Mouse (Mus musculus) megakaryocyte progenitor cell, adult 5-6 weeks (primary cell): ENCODE measurements around the gene Pdia4. TPM values are rescaled to one million over a fixed set of nuclear protein-coding genes. Genes with fewer than 3 reads are reported as not detected.
"Not testable (repeated sequence)": the region's sequence is repeated elsewhere in the genome, so short reads cannot be mapped to it uniquely, and the experiment has no call there.

ENCODE experiments used
- ATAC-seq: replicated peaks from 2 replicates; pipeline ENCODE4 v1.8.0; 2016; ENCODE audit warnings: mild to moderate bottlenecking, moderate TSS enrichment, inconsistent platforms; ENCODE audit not compliant: poor library complexity
- total RNA-seq, 2 experiments: library from RNA; stranded (forward) in 1 of 2; stranded (reverse) in 1 of 2; fragments of 157-497, 149-512 nt in 1 of 2; fragments of 200-1000 nt in 1 of 2; gene quantifications; 2 replicates each; pipeline versions ENCODE4 v1.2.3 to v1.2.4; 2015 to 2017

Gene Pdia4
- total RNA-seq, 2 experiments from 2014 or later, result 158 to 480 TPM

DNA sequence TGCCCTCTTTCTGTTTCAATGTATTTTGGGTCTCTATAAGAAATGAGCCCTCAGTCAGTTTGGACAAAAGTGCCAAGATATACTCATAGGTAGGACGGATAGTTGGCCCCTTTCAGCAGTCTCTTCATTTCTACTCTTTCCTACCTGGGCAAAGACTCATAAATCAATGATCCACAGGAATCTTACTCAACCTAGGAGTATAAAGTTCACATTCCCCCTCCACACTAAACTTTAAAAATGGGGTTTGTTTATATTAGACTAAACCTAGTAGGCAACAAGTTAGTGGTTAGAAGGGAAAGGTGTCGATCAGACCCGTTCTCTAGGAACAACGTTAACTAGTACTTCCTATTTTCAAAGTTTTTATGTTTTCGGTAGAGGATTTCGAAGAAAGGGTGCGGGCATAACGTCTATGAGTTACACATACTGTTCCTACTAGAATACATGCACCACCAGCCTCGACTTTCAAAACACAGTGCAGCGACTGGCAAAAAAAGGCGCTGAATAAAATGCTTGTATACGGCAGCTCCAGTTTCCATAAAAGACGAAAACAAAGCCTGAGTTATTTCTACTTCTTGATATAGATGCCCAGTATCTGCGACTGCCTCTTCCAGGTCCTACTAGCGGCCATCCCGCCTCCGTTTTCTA is 837 bp downstream of the Pdia4 start:
- no peak for ATAC-seq

DNA sequence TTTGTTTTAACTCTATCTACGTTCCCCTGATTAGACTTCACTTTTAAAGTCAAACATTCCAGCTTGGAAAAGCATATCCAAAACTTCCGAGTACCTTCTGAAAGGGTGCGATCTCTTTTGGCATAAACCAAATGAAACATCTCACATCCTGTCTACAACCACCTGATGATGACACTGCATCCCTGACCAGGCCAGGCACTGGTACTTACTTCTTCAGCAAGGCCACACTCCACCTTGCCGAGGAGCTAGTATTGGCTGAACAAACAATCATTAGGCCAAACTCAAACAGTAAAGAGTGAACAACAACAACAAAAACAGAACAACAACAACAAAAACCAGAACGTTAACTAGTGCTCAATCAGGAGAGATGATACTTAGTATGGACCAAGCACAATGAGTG is 1.9 kb downstream of the Pdia4 start:
- ATAC-seq, result no peak

DNA sequence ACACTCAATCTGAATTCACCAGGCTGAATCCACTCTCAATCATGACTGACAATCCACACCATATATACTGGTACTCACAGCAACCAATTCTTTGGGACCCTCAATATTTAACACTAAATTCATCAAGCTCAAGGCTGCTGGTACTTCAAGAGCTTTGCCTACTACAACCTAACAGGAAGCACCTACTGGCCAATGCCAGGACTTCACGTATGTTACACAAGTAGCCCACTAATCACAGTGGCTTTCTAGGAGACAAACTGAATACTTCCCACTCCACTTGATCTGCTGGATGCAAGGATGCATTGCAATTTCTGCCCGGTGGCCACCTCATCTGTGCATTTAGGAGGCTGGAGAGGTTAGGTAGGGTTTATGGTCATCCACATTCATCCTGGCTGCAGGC is 3.0 kb downstream of the Pdia4 start:
- ATAC-seq, result no peak

DNA sequence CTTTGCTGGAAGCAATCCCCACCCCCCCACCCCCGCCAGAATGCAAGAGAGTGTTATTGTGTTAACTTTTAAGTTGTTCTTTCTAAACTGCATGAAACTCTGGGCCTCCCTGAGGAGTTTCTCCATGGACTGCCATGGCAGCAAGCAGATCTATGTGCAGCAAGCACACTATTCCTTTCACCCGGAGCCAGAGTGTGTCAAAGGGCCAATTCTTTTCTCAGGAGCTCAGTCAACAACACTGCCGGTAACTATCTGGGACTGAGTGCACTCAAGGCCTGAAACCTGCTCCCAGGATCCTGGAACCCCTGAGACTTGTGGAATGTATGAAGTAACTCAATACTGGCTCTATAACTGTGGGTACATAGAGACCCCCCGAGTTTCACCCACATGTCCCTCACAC is 4.2 kb downstream of the Pdia4 start:
- ATAC-seq, result no peak

DNA sequence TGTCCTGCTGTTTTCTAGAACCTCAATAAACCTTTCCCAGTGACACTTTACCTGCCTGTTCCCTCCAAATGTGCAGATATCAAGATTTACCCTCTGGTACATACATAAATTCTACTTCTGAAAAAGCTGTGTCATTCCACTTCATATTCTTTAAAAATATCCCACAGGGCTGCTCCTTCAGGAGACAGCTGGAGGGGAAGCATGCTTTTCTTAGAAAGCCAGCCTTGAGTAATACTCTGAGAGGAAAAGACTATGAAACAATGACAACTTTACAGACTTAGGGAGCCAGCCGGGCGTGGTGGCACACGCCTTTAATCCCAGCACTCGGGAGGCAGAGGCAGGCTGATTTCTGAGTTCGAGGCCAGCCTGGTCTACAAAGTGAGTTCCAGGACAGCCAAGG is 4.7 kb downstream of the Pdia4 start:
- no peak for ATAC-seq

DNA sequence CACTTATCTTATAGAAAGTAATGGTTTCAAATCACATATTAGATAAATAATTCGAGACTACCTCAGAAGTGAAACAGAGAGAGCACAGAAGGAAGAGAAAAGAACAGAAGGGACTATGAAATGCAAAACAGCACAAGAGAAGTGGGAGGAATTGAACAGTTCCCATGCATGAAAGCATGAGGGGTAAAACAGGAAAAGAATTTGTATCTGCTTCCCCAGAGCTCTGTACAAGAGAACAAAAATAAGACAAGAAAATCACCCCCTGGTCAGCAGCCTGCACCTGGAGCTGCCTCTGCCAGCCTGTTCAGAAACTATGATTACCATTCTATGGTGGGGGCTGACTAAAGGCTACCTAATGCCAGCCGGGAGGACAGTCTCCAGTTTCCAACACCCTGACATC is 5.8 kb downstream of the Pdia4 start:
- no peak for ATAC-seq

DNA sequence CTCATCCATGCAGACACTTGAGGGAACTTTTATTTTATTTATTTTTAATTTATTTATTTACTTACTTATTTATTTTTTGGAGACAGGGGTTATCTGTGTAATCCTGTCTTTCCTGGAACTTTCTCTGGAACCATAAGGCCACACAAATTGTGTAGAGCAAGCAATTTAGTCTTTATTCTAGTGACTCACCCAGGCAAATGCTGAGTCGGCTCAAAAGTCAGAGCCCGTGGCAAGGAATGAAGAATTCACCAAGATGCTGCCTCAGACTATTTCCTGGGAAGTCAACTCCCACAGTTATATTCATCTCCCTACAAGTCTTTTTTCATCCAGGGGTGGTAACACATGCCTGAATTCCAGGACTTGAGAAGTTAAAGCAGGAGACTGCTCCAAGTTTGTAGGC is 7.7 kb downstream of the Pdia4 start:
- ATAC-seq, result no peak

DNA sequence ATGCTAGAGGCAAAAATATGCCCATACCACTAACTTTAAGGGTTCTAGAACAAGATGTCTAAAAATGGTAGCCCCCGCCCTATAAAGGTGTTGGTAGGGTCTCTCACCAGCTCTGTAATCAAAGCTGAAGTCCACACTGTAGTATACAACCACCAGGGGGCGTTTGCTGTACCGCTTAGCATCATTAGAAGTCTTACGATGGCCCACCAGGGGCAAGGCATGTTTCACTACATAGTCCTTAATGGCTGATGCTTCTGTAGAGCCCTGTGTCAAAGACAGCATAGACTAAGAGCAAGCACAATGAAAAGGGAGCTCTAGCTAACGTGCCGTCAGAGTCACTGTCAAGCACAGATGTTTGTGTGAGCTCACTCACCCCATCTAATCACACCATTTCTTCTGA is 14.2 kb downstream of the Pdia4 start:
- ATAC-seq, result peak; percentile 96

DNA sequence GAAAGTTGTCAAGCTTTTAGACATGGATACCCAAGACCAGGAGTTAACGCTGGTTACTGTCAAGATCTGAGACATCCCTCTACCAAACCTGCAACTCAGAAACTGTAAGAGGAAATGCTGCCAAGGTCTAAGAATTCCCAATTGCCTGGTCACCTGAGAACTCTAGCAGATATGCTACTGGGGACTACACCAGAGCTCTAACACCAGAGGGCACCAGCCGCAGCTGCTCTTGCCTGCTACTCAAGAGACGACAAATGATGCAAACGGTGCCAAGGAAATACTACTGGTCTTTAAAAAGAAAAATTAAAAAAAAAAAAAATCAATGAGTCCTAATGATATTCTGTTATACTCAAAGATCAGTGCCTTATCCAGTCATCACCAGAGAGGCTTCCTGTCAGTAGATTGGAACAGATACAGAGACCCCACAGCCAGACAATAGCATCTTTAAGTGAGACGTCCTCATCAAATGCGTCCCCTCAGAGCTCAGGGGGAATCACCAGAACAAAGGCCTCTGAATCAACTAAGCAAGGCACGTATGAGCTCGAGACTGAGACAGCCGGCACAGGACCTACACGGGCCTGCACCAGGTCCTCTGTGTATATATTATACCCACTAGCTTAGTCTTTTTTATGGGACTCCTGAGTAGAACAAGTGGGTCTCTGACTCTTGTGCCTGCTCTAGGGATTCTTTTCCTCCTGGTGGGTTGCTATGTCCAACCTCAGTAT is 19.0 kb downstream of the Pdia4 start:
- peak; percentile 54; the same call in 1 of the 2 replicates for ATAC-seq

DNA sequence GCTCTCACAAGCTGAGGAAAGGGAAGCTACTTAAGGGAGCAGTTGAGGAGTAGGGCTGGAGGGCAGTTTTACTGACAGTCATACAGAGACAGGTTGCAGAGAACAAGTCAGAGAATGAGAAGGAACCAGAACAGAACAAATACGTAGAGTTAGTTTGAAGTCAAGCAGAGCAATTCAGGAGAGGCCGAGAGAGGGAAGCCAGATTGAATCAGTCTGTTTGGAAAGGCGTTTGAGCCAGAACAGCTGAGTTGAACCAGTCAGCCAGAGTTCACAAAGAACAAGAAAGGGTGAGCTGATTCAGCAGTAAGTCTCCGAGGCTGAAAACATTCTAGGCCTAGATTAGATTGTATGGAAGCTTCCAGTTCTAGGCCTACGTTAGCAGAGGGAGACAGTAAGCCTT is 19.9 kb downstream of the Pdia4 start:
- ATAC-seq, result no peak

DNA sequence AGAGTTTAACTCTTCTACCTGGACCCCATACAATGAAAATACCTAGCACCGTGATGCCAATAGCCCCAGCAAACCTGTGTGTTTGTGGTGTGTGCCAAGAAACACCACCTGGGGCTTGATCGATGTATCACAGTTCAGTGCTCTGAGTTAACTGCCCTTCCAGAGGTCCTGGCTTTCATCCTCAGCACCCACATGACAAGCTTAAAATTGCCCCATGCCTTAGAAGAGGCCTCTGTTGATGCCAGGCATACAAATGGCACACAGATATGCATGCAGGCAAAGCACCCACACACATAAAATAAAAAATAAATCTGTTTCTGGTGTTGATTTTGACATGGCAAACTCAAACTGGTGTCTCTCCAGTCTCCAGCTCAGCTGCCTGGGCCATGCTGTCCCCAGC is 20.7 kb downstream of the Pdia4 start:
- no peak for ATAC-seq

DNA sequence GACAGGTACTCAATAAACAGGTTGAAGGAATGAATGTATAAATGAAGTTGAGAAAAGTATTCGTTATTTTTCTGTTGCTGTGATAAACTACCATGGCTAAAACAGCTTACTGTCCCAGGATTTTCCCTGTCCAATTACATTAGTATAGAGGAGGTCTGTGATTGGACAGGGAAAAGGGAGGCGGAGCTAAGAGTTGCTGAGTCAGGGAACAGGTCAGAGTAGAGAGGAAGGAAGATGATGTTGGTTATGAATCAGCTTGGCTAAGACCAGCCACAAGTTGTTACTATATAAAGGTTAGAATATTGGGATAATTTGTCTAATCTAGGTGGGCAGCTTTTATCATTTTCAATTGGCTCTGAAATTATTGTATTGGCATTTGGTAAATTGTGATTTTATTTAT is 22.5 kb downstream of the Pdia4 start:
- ATAC-seq, result peak; percentile 43; the same call in 1 of the 2 replicates

DNA sequence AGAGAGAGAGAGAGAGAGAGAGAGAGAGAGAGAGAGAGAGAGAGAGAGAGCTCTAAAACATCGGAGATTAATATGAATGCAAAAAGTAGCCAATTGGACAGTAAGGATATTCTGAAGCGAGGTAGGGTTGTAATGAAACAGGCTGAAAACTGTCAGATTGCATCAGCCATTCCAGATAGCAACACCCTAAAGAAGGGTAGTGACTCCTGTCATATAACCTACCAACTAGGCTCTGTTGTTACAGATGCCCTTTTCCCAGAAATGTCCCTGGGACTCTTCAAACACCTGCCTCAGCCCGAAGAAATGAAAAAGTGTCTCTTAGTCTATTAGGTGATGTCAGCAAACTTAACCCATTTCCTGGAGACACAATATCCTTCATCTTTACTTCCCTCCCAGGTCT is 24.4 kb downstream of the Pdia4 start:
- ATAC-seq, result no peak

DNA sequence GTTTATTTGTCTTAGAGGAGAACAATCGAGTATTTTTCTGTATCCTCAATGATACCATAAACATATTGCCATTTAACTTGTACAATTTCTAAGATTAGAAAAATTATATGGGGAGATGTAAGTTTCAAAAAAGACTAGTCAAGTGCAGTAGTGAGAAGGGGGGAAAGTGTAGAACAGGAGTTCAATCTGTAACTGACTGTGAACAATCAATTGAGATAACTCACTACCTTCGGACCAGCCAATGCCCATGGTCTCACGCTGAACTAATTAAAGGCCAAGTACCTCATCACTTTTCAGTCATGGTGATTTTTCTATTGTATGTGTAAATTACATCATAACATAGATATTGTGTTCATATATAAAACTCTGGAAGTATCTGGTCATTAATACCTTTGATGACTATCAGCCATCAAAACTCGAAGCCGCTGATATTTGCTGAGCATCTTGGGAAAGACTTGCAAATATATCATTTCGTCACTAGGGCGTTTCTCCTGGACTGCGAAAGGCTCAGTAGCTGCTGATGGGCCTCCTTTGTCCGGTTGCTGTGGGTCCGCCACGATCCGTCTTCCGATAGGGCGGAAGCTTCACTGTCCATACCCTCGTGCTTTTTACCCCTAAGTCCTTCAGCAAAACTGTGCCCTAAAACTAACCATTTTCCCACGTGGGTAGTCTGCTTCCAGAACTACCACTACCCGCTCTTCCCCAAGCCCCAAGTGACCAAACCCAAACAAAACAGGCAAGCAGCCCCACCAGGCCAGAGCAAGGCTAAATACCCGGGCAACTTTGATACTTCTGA is 25.1 kb downstream of the Pdia4 start:
- peak; percentile 91 for ATAC-seq

DNA sequence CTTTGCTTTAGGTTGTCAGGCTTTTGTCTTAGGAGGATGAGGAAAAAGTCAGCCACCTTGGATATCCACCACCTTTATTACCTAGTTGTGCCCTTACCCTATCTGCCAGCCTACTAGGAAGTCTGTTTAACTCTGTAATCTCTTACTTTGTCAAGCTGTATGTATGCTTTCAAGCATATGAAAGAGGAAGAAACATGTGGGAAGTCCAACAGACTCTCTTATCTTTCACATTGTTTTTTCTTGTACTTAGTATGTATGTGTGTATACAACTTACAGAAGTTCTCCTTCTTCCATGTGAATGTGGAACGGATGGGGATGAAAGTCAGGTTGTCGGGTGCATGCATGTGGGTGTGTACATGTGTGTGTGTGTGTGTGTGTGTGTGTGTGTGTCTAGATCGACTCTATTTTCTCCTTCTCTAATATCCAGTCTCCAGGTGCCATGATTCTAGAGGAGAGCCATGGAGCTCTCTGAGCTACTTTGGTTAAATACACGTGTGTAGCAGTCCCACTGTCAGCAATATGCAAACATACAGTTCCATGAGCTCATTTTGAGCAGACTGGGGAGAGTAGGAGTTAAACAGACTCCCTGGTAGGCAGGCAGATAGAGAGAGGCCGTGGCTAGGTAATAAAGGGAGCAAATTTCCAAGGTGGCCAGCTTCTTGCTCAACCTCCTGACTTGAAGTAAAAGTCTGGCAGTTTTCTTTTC is 28.4 kb downstream of the Pdia4 start:
- no peak for ATAC-seq

DNA sequence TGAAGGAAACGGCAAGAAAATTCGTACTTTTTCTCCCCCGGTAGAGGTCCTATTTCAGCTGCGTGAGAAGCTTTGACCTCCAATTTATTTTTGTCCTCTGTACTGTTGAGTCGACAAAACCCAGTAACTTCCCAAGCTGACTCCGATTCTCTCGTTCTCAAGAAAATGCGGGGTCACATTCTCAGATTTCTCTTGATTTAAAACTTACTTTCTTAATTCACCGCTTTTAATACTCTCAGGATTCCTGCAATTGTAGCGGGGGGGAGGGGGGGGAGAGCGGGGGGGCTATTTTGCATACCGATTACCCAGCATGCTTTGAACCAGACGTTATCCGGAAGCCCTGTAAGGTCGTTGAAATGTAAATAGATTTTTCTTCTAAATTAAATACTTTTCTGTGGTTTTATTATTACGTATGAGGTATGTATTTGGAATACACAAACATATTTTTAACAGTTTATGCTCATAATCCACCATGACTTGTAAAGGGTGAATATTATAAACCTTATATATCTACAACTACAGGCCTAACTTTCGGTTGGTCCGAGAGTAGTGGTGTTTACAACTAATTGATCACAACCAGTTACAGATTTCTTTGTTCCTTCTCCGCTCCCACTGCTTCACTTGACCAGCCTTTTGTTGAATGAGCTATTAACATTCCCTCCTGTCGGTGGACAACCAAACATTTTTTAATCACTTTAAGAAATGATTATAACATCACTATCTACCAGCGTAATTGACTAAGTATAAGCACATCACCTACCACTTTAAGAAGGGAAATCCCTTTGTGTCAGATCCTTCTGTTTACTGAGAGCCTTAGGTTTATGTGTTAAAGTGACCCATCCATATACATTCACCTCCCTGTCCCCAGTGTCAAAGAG is 31.9 kb downstream of the Pdia4 start:
- ATAC-seq, result peak; percentile 44

DNA sequence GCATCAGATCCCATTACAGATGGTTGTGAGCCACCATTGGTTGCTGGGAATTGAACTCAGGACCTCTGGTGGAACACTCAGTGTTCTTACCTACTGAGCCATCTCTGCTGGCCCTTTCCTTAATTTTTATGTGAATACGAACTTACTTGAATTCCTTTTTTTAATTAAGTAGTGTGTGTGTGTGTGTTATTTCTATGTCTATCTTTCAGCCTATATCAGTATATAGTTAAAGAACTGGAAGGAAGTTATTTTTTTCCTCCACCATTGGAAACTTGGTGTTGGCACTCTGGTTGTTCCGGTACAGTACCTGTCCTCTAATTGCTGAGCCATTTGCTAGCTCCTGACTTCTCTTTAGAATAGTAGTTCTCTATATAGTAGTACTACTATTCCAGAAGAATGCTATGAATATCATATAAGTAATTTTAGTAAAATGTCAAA is 32.6 kb downstream of the Pdia4 start:
- ATAC-seq, result no peak

DNA sequence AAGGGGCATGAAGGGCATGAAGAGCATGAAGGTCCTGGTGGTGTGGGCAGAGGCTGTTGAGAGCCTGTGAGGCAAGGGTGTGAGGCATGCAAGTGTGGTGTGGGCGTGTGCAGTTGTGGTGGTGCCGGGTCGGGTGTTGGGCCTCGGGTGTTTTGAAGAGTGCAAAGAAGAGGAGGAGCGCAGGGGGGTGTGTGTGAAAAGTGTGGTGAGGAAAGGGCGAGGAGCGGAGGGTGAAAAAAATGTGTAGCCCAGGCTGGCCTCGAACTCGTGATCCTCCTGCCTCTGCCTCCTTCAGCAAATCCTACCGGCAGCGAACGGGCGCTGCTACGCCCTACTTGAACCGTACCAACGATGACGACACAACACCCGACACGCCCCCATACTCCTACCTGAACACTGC is 41.5 kb downstream of the Pdia4 start:
- ATAC-seq, result peak; percentile 70

DNA sequence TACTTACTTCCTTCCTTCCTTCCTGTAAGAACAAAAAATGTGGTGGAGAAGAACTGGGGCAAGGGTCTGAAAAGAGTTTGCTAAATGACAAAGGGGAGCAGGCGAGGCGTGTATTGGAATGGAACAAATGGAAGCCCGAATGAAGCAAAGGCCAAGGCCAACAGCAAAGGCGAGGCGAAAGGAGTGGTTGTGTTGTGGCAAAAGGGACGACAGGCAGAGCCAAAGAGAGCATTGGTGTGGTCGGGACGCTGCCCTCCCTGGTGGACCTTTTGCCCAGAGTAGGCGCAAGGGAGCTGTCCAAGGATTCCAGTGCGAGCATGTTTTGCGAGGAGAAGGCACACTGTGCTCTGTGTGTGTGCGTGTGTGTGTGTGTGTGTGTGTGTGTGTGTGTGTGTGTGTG is 42.1 kb downstream of the Pdia4 start:
- not testable (repeated sequence) for ATAC-seq

DNA sequence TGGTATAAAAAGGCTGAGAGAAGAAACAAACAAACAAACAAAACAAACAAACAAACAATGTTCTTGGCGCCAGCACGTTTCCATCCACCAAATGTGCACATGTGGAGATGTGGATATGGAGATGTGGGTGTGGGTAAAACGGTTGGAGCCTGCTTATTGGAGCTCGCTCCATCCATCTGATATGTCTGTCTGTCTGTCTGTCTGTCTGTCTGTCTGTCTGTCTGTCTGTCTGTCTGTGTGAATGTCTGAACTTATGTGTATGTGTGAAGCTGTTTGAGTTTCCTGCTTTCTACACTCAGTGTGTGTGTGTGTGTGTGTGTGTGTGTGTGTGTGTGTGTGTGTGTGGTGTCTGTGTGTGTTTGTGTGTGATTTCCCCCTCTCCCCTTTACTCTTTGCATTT is 43.4 kb downstream of the Pdia4 start:
- not testable (repeated sequence) for ATAC-seq
